Mouse (Mus musculus) heart, postnatal 0 days (tissue): Measurements from ENCODE around the gene Gtf2ird1.

Source experiments
- CTCF ChIP-seq: IDR thresholded peaks from 2 replicates; pipeline ENCODE4 v1.5.1; 2016; ENCODE audit warnings: antibody characterized with exemption, control low read depth, low read depth
- EP300 ChIP-seq: IDR thresholded peaks from 2 replicates; pipeline ENCODE4 v1.6.1; 2016; ENCODE audit warnings: antibody characterized with exemption, low read depth

- no peak for TF ChIP-seq CTCF
- no peak for TF ChIP-seq EP300
These were observed 44.2 kb downstream of the Gtf2ird1 start for GRCm38 (mm10) chr5:134412341-134412740.
